Mouse (Mus musculus) liver, embryonic 14.5 days (tissue): ENCODE data around the gene Rsbn1. TPM values are rescaled to one million over a fixed set of nuclear protein-coding genes. Genes with fewer than 3 reads are reported as not detected.

ENCODE experiments used
- ATAC-seq: fragments of 200-750 bp; cut with Nextera tagmentation; 2 replicates; pipeline ENCODE4 v1.8.0; 2017; ENCODE audit warnings: moderate number of reproducible peaks, mild to moderate bottlenecking, moderate library complexity; ENCODE audit not compliant: insufficient read depth
- DNase-seq, 3 experiments: peaks; one replicate each; pipeline ENCODE4 v3.0.0-alpha.2; 2012 to 2013; ENCODE audit warnings: low read depth in 3 of 3, low spot score in 3 of 3
- H3K27ac ChIP-seq: fragments of 300-500 bp; sonication (generic); 2 replicates; pipeline ENCODE4 v1.5.1; 2014; ENCODE audit warnings: moderate library complexity, mild to moderate bottlenecking, control low read depth, inconsistent platforms
- H3K27me3 ChIP-seq: fragments of 300-500 bp; sonication (generic); 2 replicates; pipeline ENCODE4 v1.6.1; 2014; ENCODE audit warnings: mild to moderate bottlenecking, low read length, moderate library complexity; ENCODE audit not compliant: control insufficient read depth, insufficient read depth
- H3K36me3 ChIP-seq: fragments of 300-500 bp; sonication (generic); replicated peaks from 2 replicates; pipeline ENCODE4 v1.6.1; 2014; ENCODE audit warnings: low read depth; ENCODE audit not compliant: control insufficient read depth, insufficient read depth
- H3K4me1 ChIP-seq, 2 experiments: fragments of 200-500 bp in 1 of 2; fragments of 300-500 bp in 1 of 2; sonication (generic) in 1 of 2; replicated peaks; 2 replicates each; pipeline ENCODE4 v1.6.1; 2012 to 2014; ENCODE audit warnings: antibody characterized with exemption in 1 of 2, inconsistent platforms in 1 of 2, low read length in 1 of 2; ENCODE audit not compliant: control insufficient read depth in 2 of 2, insufficient read depth in 2 of 2
- H3K4me2 ChIP-seq: fragments of 300-500 bp; sonication (generic); 2 replicates; pipeline ENCODE4 v1.6.1; 2014; ENCODE audit warnings: low read depth, mild to moderate bottlenecking, control low read depth, moderate library complexity
- H3K4me3 ChIP-seq, 2 experiments: fragments of 200-500 bp in 1 of 2; fragments of 300-500 bp in 1 of 2; sonication (generic) in 1 of 2; 2 replicates each; pipeline ENCODE4 v1.5.1; 2012 to 2014; ENCODE audit warnings: low read depth in 2 of 2, low read length in 2 of 2, mild to moderate bottlenecking in 2 of 2, control low read depth in 1 of 2, inconsistent platforms in 1 of 2, moderate library complexity in 1 of 2; ENCODE audit not compliant: insufficient read depth in 1 of 2
- H3K9ac ChIP-seq: fragments of 300-500 bp; sonication (generic); replicated peaks from 2 replicates; pipeline ENCODE4 v1.6.1; 2014; ENCODE audit warnings: mild to moderate bottlenecking, control low read depth, moderate library complexity
- H3K9me3 ChIP-seq: fragments of 300-500 bp; sonication (generic); 2 replicates; pipeline ENCODE4 v1.6.1; 2016; ENCODE audit warnings: low read length, mixed read lengths; ENCODE audit not compliant: control insufficient read depth
- CTCF ChIP-seq: IDR thresholded peaks from 2 replicates; pipeline ENCODE4 v1.5.1; 2016; ENCODE audit warnings: antibody characterized with exemption, low read depth, control low read depth
- EP300 ChIP-seq: IDR thresholded peaks from 2 replicates; pipeline ENCODE4 v1.6.1; 2016; ENCODE audit warnings: antibody characterized with exemption, low read depth
- WGBS: fragments of 180-500 bp; shearing (Covaris S2); extraction: QIAGEN DNeasy Blood & Tissue Kit; methylation state at CpG from one replicate; pipeline ENCODE4 v1.1.7; 2014; ENCODE audit not compliant: insufficient replicate concordance; 5-methylcytosine and 5-hydroxymethylcytosine counted together
- polyA plus RNA-seq, 2 experiments: library from polyadenylated mRNA; depleted of rRNA in 1 of 2; stranded (reverse) in 1 of 2; unstranded in 1 of 2; fragments of >200 nt; fragmentation: Nextera tagmentation in 1 of 2; extraction: Ambion mirVana in 1 of 2; gene quantifications; 2 replicates each; pipeline versions ENCODE4 v1.2.1 to v1.2.3; 2012 to 2014

Gene Rsbn1
- polyA plus RNA-seq, 2 experiments: 3.3 to 3.6 TPM

DNA sequence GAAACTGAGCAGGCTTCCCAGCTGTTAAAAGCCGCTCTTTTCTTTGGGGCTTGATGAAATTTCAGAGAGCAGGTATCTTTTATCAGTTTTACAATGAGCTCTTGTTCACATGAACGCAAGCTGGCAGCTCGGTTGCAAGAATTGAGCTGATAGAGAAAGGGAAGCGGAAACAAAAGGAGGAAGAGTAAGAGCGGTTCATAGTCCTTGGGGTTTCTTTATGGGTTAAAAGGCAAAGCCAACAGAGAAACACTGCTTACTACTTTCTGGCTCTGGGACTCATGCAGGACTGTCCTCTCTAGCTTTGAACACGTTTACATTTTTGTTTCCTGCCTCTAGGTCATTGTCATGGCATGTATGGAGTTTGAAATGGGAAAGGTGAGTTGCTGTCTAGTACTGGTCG, 39.6 kb upstream of the Rsbn1 start:
- no peaks in the 10 kb centered on the region for H3K9me3 ChIP-seq
- TF ChIP-seq CTCF (no peak), EP300 (no peak)

DNA sequence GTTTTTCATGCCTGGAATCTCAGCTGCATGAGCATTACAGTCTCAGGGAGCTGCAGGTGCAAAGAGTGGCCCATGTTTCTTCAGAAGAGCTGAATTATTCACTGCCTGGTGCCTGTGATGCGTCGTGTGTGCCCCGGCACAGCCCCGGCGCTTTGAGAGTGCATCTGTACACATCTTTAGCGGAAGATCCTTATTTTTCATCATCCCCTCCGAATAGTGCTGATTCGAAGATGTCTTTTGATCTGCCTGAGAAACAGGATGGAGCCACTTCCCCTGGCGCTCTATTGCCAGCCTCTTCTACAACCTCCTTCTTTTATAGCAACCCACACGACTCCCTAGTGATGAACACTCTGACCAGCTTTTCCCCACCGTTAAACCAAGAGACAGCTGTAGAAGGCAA, 28.0 kb upstream of the Rsbn1 start:
- no peak for ATAC-seq
- no peak for TF ChIP-seq EP300
- TF ChIP-seq CTCF: no peak
- 72% methylated on average over 11 of the region's 11 CpGs for WGBS
- Histone ChIP-seq H3K27me3 (no peaks in the 10 kb centered on the region), H3K4me1 (no peaks in the 10 kb centered on the region), H3K9ac (no peak overlapping the region), H3K36me3 (no peaks in the 10 kb centered on the region), H3K4me3 (no peak overlapping the region), H3K9me3 (no peaks in the 10 kb centered on the region), H3K27ac (no peak overlapping the region), H3K4me2 (no peak overlapping the region)
- no peak for DNase-seq

More for the DNA sequence above, 39.6 kb upstream of the Rsbn1 start:
- H3K4me1 ChIP-seq: 0 out of 4 replicates have a peak, but pooled peaks cover 0 to 2% of the 10 kb centered on the region in 2 experiments
- no peaks in the 10 kb centered on the region for H3K36me3 ChIP-seq
- no peak for DNase-seq
- 28% methylated on average over 7 of the region's 7 CpGs for WGBS
- no peak overlapping the region for H3K27ac ChIP-seq
- H3K9ac ChIP-seq: no peak overlapping the region
- no peaks in the 10 kb centered on the region for H3K27me3 ChIP-seq
- H3K4me2 ChIP-seq: no peak overlapping the region
- no peak overlapping the region for H3K4me3 ChIP-seq
- no peak for ATAC-seq

DNA sequence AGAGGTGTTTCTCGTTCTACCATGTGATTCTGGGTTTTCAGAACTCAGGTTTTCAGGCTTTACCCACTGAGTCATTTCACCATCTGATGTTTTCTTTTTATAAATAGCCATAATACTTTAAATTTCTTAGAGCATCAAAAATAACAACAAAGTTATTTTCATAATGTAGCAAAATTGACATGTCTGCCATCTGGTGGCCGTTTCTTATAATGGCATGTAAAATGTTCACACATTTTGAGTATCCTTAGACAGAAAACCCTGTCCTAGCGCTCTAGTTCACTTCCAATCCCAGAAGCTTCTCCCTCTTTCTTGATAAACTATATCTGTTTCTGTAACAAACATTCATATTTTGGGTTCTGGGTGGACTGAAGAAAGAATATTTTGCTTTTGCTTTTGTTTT, 26.3 kb upstream of the Rsbn1 start:
- TF ChIP-seq CTCF: peak; percentile 58
- no peak for TF ChIP-seq EP300
- Histone ChIP-seq H3K4me1 (no peaks in the 10 kb centered on the region), H3K4me3 (no peak overlapping the region), H3K9ac (no peak overlapping the region), H3K36me3 (no peaks in the 10 kb centered on the region), H3K27ac (no peak overlapping the region), H3K4me2 (no peak overlapping the region), H3K9me3 (no peaks in the 10 kb centered on the region), H3K27me3 (no peaks in the 10 kb centered on the region)
- WGBS: 37% methylated on average over 3 of the region's 3 CpGs
- DNase-seq: peak; percentile 31 to 41 (median 37)
- ATAC-seq: no peak

DNA sequence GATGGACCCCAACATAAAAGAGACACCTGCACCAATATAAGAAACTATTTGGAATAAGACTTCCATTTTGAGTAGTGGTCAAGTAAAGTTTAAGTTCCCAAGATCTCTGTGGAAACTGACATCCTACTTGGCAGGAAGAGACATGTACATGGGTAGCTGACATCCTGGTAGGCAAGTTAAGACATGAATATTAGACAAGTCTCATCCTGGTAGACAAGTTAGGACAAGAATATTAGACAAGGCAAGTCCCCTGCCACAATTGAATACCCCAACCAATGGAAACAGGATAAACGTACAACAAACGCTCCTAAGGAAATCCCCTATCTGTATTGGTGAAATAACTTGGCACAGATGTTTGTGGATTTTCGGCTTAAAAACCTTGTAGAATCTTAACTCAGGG, 20.5 kb upstream of the Rsbn1 start:
- Histone ChIP-seq H3K9ac (no peak overlapping the region), H3K4me1 (no peaks in the 10 kb centered on the region), H3K27me3 (no peaks in the 10 kb centered on the region), H3K4me2 (no peak overlapping the region), H3K36me3 (no peaks in the 10 kb centered on the region), H3K4me3 (no peak overlapping the region), H3K9me3 (no peaks in the 10 kb centered on the region), H3K27ac (no peak overlapping the region)
- no peak for TF ChIP-seq CTCF
- TF ChIP-seq EP300: no peak
- WGBS: 70% methylated on average over 3 of the region's 3 CpGs
- ATAC-seq (no peak), DNase-seq (no peak)

- H3K27ac ChIP-seq: no peak overlapping the region
- no peaks in the 10 kb centered on the region for H3K9me3 ChIP-seq
- H3K27me3 ChIP-seq: no peaks in the 10 kb centered on the region
- WGBS: 38% methylated on average over 1 of the region's 1 CpGs
- DNase-seq (peak; percentile 37 to 54 (median 40)), ATAC-seq (no peak; the same call in 1 of the 2 replicates)
- H3K4me3 ChIP-seq: no peak overlapping the region
- H3K36me3 ChIP-seq: no peaks in the 10 kb centered on the region
- no peak overlapping the region for H3K4me2 ChIP-seq
- H3K4me1 ChIP-seq: no peaks in the 10 kb centered on the region
- TF ChIP-seq CTCF: peak; percentile 82
- TF ChIP-seq EP300: no peak
- no peak overlapping the region for H3K9ac ChIP-seq
Observed at GRCm38 (mm10) chr3:103904705-103905104, 9.2 kb upstream of the Rsbn1 start.
